Mouse (Mus musculus): Measurements from ENCODE around the gene Acot7. TPM values are rescaled to one million over a fixed set of nuclear protein-coding genes. Genes with fewer than 3 reads are reported as not detected.

The Acot7 gene
- polyA plus RNA-seq, 1 experiment from 2014 or later, result 125 TPM

GRCm38 (mm10) chr4:152202905-152203304 is 25.0 kb downstream of the Acot7 start:
- Histone ChIP-seq H3K36me3 (ENCODE audit: control insufficient read depth, insufficient read depth, low read length) (no peaks in the 10 kb centered on the region), H3K4me2 (replicated peaks; ENCODE audit: low read depth, low read length) (no peak overlapping the region), H3K9ac (ENCODE audit: low read depth, low read length) (no peak overlapping the region), H3K4me3 (ENCODE audit: low read depth, low read length) (no peak overlapping the region), H3K27me3 (ENCODE audit: control insufficient read depth, insufficient read depth, low read length) (no peaks in the 10 kb centered on the region), H3K9me3 (ENCODE audit: control insufficient read depth, low read length) (no peaks in the 10 kb centered on the region), H3K27ac (ENCODE audit: low read depth, low read length) (no peak overlapping the region), H3K4me1 (replicated peaks; ENCODE audit: control insufficient read depth, insufficient read depth, low read length) (no peaks in the 10 kb centered on the region)
- WGBS, result 83% methylated on average over 3 of the region's 3 CpGs
- ATAC-seq (ENCODE audit: low FRiP score) (no peak), DNase-seq (ENCODE audit: low spot score) (no peak)

- no peaks in the 10 kb centered on the region for H3K36me3 ChIP-seq (ENCODE audit: control insufficient read depth, insufficient read depth, low read length)
- DNase-seq (ENCODE audit: low spot score) (no peak), ATAC-seq (ENCODE audit: low FRiP score) (no peak)
- 89% methylated on average over 6 of the region's 6 CpGs for WGBS
- no peaks in the 10 kb centered on the region for H3K4me1 ChIP-seq (replicated peaks; ENCODE audit: control insufficient read depth, insufficient read depth, low read length)
- no peaks in the 10 kb centered on the region for H3K27me3 ChIP-seq (ENCODE audit: control insufficient read depth, insufficient read depth, low read length)
- H3K4me2 ChIP-seq (replicated peaks; ENCODE audit: low read depth, low read length), result no peak overlapping the region
- no peak overlapping the region for H3K9ac ChIP-seq (ENCODE audit: low read depth, low read length)
- no peak overlapping the region for H3K4me3 ChIP-seq (ENCODE audit: low read depth, low read length)
- H3K27ac ChIP-seq (ENCODE audit: low read depth, low read length), result no peak overlapping the region
- no peaks in the 10 kb centered on the region for H3K9me3 ChIP-seq (ENCODE audit: control insufficient read depth, low read length)
Measured at GRCm38 (mm10) chr4:152204663-152205062, 26.7 kb downstream of the Acot7 start.

- Histone ChIP-seq H3K4me2 (replicated peaks; ENCODE audit: low read depth, low read length) (no peak overlapping the region), H3K27ac (ENCODE audit: low read depth, low read length) (no peak overlapping the region)
- WGBS, result 62% methylated on average over 6 of the region's 6 CpGs
Measured at GRCm38 (mm10) chr4:152206199-152206598, 28.3 kb downstream of the Acot7 start.

GRCm38 (mm10) chr4:152209623-152210022 is 31.7 kb downstream of the Acot7 start:
- Histone ChIP-seq H3K9ac (ENCODE audit: low read depth, low read length) (no peak overlapping the region), H3K4me1 (replicated peaks; ENCODE audit: control insufficient read depth, insufficient read depth, low read length) (no peaks in the 10 kb centered on the region), H3K27ac (ENCODE audit: low read depth, low read length) (no peak overlapping the region), H3K4me2 (replicated peaks; ENCODE audit: low read depth, low read length) (no peak overlapping the region), H3K4me3 (ENCODE audit: low read depth, low read length) (no peak overlapping the region), H3K36me3 (ENCODE audit: control insufficient read depth, insufficient read depth, low read length) (no peaks in the 10 kb centered on the region), H3K27me3 (ENCODE audit: control insufficient read depth, insufficient read depth, low read length) (0 out of 2 replicates have a peak, but pooled peaks cover 3% of the 10 kb centered on the region), H3K9me3 (ENCODE audit: control insufficient read depth, low read length) (no peaks in the 10 kb centered on the region)
- 57% methylated on average over 4 of the region's 4 CpGs for WGBS
- DNase-seq (ENCODE audit: low spot score) (no peak), ATAC-seq (ENCODE audit: low FRiP score) (no peak)

More at GRCm38 (mm10) chr4:152206199-152206598, 28.3 kb downstream of the Acot7 start:
- Histone ChIP-seq H3K36me3 (ENCODE audit: control insufficient read depth, insufficient read depth, low read length) (no peaks in the 10 kb centered on the region), H3K9ac (ENCODE audit: low read depth, low read length) (no peak overlapping the region), H3K9me3 (ENCODE audit: control insufficient read depth, low read length) (no peaks in the 10 kb centered on the region), H3K4me1 (replicated peaks; ENCODE audit: control insufficient read depth, insufficient read depth, low read length) (no peaks in the 10 kb centered on the region), H3K27me3 (ENCODE audit: control insufficient read depth, insufficient read depth, low read length) (no peaks in the 10 kb centered on the region), H3K4me3 (ENCODE audit: low read depth, low read length) (no peak overlapping the region)
- ATAC-seq (ENCODE audit: low FRiP score), result no peak
- DNase-seq (ENCODE audit: low spot score), result no peak

- 81% methylated on average over 6 of the region's 6 CpGs for WGBS
- Histone ChIP-seq H3K4me3 (ENCODE audit: low read depth, low read length) (no peak overlapping the region), H3K27me3 (ENCODE audit: control insufficient read depth, insufficient read depth, low read length) (0 out of 2 replicates have a peak, but pooled peaks cover 3% of the 10 kb centered on the region), H3K9ac (ENCODE audit: low read depth, low read length) (no peak overlapping the region), H3K4me1 (replicated peaks; ENCODE audit: control insufficient read depth, insufficient read depth, low read length) (no peaks in the 10 kb centered on the region), H3K36me3 (ENCODE audit: control insufficient read depth, insufficient read depth, low read length) (no peaks in the 10 kb centered on the region), H3K4me2 (replicated peaks; ENCODE audit: low read depth, low read length) (no peak overlapping the region), H3K27ac (ENCODE audit: low read depth, low read length) (no peak overlapping the region), H3K9me3 (ENCODE audit: control insufficient read depth, low read length) (no peaks in the 10 kb centered on the region)
- ATAC-seq (ENCODE audit: low FRiP score) (no peak), DNase-seq (ENCODE audit: low spot score) (no peak)
Measured at GRCm38 (mm10) chr4:152212091-152212505, 34.2 kb downstream of the Acot7 start.

- peak; percentile 72 for DNase-seq (ENCODE audit: low spot score)
- H3K27ac ChIP-seq (ENCODE audit: low read depth, low read length), result no peak overlapping the region
- 0 out of 2 replicates have a peak, but pooled peaks cover 3% of the 10 kb centered on the region for H3K27me3 ChIP-seq (ENCODE audit: control insufficient read depth, insufficient read depth, low read length)
- no peaks in the 10 kb centered on the region for H3K4me1 ChIP-seq (replicated peaks; ENCODE audit: control insufficient read depth, insufficient read depth, low read length)
- 39% methylated on average over 5 of the region's 5 CpGs for whole genome bisulfite sequencing
- ATAC-seq (ENCODE audit: low FRiP score), result peak; percentile 30
- no peak overlapping the region for H3K9ac ChIP-seq (ENCODE audit: low read depth, low read length)
- H3K4me3 ChIP-seq (ENCODE audit: low read depth, low read length), result no peak overlapping the region
- H3K36me3 ChIP-seq (ENCODE audit: control insufficient read depth, insufficient read depth, low read length), result no peaks in the 10 kb centered on the region
- H3K9me3 ChIP-seq (ENCODE audit: control insufficient read depth, low read length), result no peaks in the 10 kb centered on the region
- no peak overlapping the region for H3K4me2 ChIP-seq (replicated peaks; ENCODE audit: low read depth, low read length)
Measured at GRCm38 (mm10) chr4:152212531-152212930, 34.6 kb downstream of the Acot7 start.

GRCm38 (mm10) chr4:152212974-152213373 is 35.0 kb downstream of the Acot7 start:
- no peak overlapping the region for H3K4me3 ChIP-seq (ENCODE audit: low read depth, low read length)
- H3K36me3 ChIP-seq (ENCODE audit: control insufficient read depth, insufficient read depth, low read length), result no peaks in the 10 kb centered on the region
- WGBS, result 73% methylated on average over 11 of the region's 11 CpGs
- DNase-seq (ENCODE audit: low spot score) (no peak), ATAC-seq (ENCODE audit: low FRiP score) (no peak)
- no peak overlapping the region for H3K9ac ChIP-seq (ENCODE audit: low read depth, low read length)
- no peaks in the 10 kb centered on the region for H3K9me3 ChIP-seq (ENCODE audit: control insufficient read depth, low read length)
- no peak overlapping the region for H3K27ac ChIP-seq (ENCODE audit: low read depth, low read length)
- H3K4me2 ChIP-seq (replicated peaks; ENCODE audit: low read depth, low read length), result no peak overlapping the region
- H3K27me3 ChIP-seq (ENCODE audit: control insufficient read depth, insufficient read depth, low read length), result 0 out of 2 replicates have a peak, but pooled peaks cover 3% of the 10 kb centered on the region
- H3K4me1 ChIP-seq (replicated peaks; ENCODE audit: control insufficient read depth, insufficient read depth, low read length), result no peaks in the 10 kb centered on the region

GRCm38 (mm10) chr4:152213760-152214480 is 36.0 kb downstream of the Acot7 start:
- peak; percentile 95 for DNase-seq (ENCODE audit: low spot score)
- Histone ChIP-seq H3K9me3 (ENCODE audit: control insufficient read depth, low read length) (no peaks in the 10 kb centered on the region), H3K4me3 (ENCODE audit: low read depth, low read length) (no peak overlapping the region), H3K27me3 (ENCODE audit: control insufficient read depth, insufficient read depth, low read length) (peaks cover 5% of the 10 kb centered on the region; the same call in 1 of the 2 replicates), H3K9ac (ENCODE audit: low read depth, low read length) (no peak overlapping the region), H3K36me3 (ENCODE audit: control insufficient read depth, insufficient read depth, low read length) (no peaks in the 10 kb centered on the region), H3K4me1 (replicated peaks; ENCODE audit: control insufficient read depth, insufficient read depth, low read length) (no peaks in the 10 kb centered on the region), H3K27ac (ENCODE audit: low read depth, low read length) (no peak overlapping the region), H3K4me2 (replicated peaks; ENCODE audit: low read depth, low read length) (no peak overlapping the region)
- 37% methylated on average over 6 of the region's 6 CpGs for WGBS
- ATAC-seq (ENCODE audit: low FRiP score), result peak; percentile 64

GRCm38 (mm10) chr4:152214871-152215415 is 37.0 kb downstream of the Acot7 start:
- no peaks in the 10 kb centered on the region for H3K4me1 ChIP-seq (replicated peaks; ENCODE audit: control insufficient read depth, insufficient read depth, low read length)
- DNase-seq (ENCODE audit: low spot score), result no peak
- H3K4me2 ChIP-seq (replicated peaks; ENCODE audit: low read depth, low read length), result no peak overlapping the region
- 86% methylated on average over 8 of the region's 8 CpGs for WGBS
- no peak for ATAC-seq (ENCODE audit: low FRiP score)
- no peak overlapping the region for H3K4me3 ChIP-seq (ENCODE audit: low read depth, low read length)
- H3K9ac ChIP-seq (ENCODE audit: low read depth, low read length), result no peak overlapping the region
- H3K9me3 ChIP-seq (ENCODE audit: control insufficient read depth, low read length), result no peaks in the 10 kb centered on the region
- H3K27me3 ChIP-seq (ENCODE audit: control insufficient read depth, insufficient read depth, low read length), result peaks cover 9% of the 10 kb centered on the region; the same call in 1 of the 2 replicates
- no peak overlapping the region for H3K27ac ChIP-seq (ENCODE audit: low read depth, low read length)
- H3K36me3 ChIP-seq (ENCODE audit: control insufficient read depth, insufficient read depth, low read length), result no peaks in the 10 kb centered on the region
